Mouse (Mus musculus) neutrophil, adult 5-6 weeks (primary cell): Measurements from ENCODE around the gene Gp1ba. TPM values are rescaled to one million over a fixed set of nuclear protein-coding genes. Genes with fewer than 3 reads are reported as not detected.

Experiments
- ATAC-seq: fragments of 151-379, 151-347 bp; 2 replicates; pipeline ENCODE4 v1.8.0; 2017; ENCODE audit warnings: mild to moderate bottlenecking, moderate TSS enrichment; ENCODE audit not compliant: insufficient number of reproducible peaks, poor library complexity, low FRiP score, severe bottlenecking; ENCODE audit errors: extremely low read depth
- total RNA-seq: library from RNA; stranded (forward); fragments of 200-1000 nt; gene quantifications from 2 replicates; pipeline ENCODE4 v1.2.3, GENCODE M21; 2017

Gene Gp1ba
- 1.4 and 1.7 TPM in 2 replicates for total RNA-seq

DNA sequence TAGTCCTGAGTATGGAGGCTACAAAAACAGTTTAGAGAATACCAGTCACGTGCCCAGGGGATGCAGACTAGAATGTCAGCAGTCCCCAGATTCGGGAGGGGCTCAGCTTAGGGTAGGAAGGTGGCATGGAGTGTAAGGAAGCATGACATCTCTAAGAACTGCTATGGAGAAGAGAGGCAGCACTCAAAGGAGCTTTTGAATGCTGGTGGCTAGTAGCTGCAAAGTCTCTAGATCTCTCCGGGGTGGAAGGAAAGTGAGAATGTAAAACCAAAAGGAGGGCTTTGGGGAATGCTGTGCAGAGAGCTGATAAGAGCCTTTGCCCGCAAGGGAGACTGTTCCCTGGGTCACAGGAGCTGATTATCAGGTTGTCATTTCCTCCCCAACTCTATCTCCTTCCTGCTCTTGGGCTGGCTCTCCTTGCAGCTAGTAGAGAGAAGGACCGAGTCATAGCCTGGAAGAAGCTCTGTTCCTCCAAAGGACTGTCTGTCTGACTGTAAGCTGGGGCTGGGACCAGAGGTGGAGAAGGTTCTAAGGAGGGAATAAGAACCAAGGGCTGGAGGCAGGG, at the start of gene Gp1ba:
Gene Gp1ba, plus strand, starts transcription at position 409 of the 565 bp plus-strand sequence.
- ATAC-seq = no peak

DNA sequence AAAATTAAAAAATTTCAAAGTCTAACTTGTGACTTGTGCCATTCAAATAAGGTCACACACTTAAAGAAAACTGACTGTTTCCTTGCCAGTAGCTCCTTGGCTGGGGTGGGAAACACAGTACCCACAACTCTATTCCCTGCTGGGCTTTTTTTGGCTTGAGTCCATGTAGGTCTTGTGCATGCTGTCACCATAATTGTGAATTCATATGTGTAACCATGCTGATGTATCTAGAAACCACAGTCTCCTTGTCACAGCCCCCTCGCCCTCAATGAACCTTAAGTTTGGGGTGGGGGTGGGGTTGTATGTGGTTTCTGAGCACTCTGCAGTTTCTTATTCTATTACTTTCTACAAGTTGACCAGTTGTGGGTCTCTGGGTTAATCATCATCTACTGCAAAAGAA, 47.2 kb upstream of the Gp1ba start:
- ATAC-seq = no peak

DNA sequence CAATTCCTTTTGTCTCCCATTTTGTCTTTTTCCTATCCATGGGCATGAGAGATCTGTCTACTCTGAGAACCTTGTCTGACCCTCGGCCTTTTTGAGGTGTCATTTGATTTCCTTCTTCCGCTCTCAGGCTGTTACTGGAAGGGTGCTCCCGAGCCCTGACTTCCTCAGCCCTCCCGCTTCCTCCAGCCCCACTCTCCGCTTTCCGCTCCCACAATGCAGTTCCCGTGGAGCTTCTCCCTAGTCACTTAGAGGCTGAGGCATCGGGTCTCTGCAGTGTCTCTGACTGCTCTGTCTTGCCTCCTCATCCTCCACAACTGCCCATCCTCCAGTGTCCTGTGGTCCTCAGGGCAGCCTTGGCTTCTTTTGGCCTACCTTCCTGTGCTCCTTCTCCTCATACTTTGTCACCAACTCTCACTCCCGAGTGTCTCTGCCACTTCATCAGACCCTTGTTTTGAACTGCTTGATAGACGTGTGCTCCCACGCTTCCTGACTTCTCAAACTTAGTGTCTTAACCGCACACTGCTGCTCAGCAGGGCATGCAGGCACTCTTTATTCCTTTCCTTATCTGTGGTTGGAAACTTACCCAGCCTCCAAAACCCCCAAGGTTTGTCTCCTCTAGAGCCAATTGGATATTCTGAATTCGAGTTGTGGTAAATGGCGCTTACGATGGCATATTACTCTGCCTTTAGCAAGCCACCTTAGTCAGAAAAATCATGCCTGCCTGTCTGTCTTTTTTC, 44.5 kb upstream of the Gp1ba start:
- no peak for ATAC-seq

DNA sequence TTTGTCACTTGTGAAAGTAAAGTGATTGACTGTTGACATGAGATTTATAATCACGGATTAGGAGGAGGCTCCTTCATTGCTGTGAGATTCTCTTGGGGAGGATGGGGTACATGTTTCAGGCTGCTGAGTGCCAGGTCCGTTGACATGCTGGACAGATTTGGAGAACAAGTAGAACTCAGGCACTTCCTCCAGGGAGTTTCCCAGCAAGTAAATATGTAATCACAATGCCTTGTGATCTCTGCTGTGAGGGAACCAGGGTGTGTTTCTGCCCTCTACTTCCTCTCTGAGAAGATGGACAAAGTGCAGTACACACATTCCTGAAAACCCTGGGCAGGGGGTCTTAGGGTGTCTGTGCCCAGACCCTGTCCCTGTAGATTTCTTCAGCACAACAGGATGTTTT, 43.3 kb upstream of the Gp1ba start:
- ATAC-seq = no peak

DNA sequence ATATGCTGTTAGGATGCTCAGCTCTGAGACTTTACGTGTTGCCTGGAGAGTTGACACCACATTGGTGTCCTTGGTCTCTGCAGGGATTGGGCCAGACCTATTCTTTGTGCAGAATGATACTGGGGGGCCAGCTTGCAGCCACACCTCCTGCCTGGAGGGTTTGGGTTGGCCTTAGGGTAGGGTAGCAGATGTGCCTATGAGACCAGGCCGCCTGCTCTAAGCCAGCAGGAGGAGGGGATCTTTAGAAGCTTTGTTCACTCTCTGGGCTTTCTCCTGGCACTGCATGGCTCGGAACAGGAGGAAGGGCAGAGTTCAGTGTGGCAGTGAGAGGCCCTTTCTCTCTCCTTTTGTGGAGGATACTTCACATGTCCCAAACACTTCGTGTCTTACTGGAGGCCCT, 42.8 kb upstream of the Gp1ba start:
- ATAC-seq = no peak

DNA sequence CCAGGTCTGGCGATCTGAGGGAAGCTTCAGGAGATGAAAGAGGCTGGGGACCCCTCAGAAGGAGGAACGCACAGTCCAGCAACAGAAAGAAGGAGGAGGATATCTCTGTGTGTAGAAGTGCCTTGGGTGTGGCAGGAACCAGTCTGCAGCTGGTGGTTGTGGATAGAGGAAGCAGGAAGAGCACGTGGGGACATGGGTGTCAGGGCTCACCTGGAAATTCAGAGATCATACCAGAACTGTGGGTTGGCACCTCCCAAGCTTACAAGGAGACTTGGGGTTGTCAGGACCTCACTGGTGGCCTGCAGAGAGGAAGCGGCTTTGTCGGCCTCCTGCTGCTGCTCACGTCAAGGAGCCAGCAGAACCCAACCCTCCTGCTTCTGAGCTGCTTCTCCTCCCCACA, 41.6 kb upstream of the Gp1ba start:
- no peak for ATAC-seq

DNA sequence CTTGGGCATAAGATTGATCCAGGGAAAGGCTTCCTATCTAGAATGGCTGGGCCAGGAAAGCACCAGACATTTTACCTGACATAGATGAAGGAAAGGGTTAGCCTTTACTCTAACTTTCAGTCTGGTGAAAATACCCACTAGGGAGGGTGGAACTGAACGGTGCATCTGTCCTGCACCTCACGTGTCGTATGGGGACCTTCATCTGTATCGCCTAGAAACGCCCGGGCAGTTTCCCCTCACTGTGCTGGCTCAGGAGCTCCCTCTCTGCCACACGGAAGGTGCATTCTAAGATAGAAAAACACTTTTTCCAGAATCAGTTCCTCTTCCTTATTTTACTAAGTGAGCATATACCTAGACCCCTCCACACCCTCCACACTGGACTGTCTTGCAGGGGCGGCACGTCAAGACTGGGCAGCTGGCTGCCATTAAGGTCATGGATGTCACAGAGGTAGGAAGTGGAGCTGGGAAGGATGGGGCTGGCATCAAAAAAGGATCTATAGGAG, 40.4 kb upstream of the Gp1ba start:
- ATAC-seq = no peak

DNA sequence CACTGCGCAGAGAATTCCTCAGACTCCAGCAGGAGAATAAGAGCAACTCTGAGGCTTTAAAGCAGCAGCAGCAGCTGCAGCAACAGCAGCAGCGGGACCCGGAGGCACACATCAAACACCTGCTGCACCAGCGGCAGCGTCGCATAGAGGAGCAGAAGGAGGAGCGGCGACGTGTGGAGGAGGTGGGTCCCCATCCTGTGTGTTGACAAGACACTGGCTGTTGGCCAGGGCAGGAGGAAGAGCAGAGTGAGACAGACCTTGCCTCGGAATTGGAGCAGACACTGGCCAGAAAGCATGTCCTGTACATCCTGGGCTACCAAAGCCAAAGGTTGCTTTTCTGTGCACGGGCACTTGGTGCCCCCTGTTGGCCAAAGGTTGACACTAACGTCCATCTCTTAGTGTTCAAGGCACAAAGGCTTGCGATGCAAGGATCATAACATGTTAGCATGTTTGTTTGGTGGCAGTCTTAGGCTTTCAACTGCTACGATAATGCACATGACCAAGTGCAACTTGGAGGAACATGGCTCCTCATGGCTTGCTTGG, 33.8 kb upstream of the Gp1ba start:
- peak; percentile 45; the same call in 1 of the 2 replicates for ATAC-seq

DNA sequence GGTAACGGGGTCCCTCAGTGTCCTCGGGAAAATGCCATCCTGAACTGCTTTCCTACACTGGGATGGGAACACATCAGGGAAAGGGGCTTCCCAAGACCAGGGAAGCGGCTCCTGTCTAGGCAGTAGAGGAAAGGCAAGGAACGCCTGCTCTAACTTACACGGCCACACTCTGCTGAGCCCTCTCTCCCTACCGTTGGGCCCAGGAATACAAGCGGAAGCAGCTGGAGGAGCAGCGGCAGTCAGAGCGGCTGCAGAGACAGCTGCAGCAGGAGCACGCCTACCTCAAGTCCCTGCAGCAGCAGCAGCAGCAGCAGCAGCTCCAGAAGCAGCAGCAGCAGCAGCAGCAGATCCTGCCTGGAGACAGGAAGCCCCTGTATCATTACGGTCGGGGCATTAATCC, 32.2 kb upstream of the Gp1ba start:
- no peak for ATAC-seq

DNA sequence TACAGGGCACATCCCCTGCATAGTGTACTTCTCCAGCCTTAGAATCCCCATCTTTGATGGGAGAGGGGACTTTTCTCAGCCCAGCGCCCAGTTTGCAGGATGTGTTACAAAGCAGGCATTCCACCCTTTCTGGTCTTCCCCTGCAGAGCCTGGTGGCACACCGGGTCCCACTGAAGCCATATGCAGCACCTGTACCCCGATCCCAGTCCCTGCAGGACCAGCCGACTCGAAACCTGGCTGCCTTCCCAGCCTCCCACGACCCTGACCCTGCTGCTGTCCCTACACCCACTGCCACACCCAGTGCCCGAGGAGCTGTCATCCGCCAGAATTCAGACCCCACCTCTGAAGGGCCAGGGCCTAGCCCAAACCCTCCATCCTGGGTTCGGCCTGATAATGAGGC, 31.3 kb upstream of the Gp1ba start:
- no peak for ATAC-seq

DNA sequence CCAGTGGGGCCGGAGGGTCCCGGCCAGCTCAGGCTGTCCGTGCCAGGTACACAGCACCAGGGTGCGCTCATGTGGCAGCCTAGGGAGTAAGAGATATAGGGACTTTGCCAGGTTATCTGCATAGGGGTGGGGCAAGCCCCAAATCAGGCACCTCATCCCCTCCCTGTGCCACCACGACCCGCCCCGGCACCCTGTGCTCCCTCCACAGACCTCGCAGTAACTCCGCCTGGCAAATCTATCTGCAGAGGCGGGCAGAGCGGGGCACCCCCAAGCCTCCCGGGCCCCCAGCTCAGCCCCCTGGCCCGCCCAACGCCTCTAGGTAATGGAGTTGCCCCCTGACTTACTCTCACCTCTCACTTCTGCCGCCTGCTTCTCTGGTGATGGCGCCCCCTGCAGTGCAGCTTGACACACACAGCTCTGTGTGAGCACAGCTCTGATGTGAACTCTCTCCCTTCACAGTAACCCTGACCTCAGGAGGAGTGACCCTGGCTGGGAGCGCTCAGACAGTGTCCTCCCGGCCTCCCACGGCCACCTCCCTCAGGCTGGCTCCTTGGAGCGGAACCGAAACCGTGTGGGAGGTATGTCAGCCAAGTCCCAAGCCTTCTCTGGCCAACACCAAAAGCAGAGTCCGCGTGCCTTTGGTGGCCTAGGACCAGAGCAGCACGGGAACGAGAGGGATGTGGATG, 30.4 kb upstream of the Gp1ba start:
- no peak for ATAC-seq

DNA sequence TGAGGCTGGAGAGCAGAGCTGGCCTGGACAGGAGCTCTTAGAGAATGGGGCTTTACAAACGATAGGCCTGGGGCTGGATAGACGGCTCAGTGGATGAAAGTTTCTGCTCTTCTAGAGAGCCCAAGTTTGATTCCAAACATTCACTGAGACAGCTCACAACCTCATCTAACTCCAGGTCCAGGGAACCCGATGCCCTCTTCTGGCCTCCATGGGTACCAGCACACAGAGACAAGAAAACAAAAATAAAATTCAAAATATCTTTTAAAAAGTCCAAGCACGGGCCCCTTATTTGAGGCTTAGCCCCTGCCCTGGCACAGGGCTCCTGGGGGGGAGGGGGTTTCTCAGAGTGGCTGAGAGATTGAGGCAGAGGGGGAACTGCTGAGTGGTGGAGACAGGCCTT, 28.2 kb upstream of the Gp1ba start:
- ATAC-seq = no peak

DNA sequence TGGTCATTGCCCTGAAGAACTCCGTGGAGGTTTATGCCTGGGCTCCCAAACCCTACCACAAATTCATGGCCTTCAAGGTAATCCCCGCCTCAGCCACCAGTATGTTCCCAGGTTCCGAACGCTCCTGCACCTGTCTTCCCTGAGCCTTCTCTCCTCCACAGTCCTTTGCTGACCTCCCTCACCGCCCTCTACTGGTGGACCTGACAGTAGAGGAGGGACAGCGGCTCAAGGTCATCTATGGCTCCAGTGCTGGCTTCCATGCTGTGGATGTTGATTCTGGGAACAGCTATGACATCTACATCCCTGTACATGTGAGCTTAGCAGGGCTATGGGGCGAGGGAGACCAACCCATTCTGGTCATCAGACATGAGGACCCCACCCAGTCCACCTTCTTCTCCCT, 26.4 kb upstream of the Gp1ba start:
- no peak for ATAC-seq

DNA sequence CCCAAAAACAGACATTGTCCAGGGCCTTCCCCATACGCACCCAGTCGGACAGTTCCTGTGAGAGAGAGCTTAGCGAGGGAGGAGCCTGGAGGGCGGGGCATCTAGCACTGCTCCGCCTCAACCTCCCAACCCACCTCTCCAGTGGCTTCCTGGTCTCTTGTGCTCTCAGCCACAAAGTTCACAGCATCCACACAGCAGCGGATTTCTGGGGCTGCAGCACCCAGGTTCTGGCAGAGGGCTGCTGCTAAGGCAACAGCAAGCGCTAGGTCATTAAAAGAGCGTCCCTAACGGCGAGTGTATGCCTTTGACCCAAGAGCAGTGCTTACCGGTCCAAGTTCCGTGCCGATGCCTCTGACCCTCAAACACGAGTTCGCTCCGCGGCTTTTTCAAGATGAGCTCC, 23.8 kb upstream of the Gp1ba start:
- ATAC-seq = peak; percentile 83

DNA sequence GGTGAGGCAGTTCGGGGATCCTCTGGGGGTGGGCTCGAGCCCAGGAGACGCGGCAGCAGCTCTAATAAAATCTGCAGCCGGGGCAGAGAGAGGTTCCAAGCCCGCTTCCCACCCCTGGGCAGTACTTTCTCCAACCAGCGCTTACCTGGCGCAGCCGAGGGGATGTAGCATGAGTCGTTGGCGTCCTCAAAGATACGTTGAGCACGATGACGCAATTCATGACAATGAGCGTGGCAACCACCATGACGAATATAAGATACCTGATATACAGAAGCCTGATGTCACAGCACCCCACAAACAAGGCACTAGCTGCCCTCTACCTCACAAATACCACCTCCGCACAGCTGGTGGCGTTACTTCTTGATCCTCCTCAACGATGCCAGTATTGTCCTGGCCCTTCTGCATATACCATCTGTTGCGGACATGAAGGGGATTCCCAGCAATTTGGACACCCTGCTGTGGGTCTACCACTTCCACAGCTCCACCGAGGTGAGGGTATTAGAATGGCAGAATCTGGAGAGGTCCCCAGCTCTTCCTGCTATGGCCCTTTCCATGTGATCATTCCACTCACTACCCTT, 23.3 kb upstream of the Gp1ba start, which contains the start of gene 4930544D05Rik:
Gene 4930544D05Rik, plus strand, starts transcription at position 333 of the 578 bp plus-strand sequence.
- ATAC-seq = peak; percentile 23; the same call in 1 of the 2 replicates

DNA sequence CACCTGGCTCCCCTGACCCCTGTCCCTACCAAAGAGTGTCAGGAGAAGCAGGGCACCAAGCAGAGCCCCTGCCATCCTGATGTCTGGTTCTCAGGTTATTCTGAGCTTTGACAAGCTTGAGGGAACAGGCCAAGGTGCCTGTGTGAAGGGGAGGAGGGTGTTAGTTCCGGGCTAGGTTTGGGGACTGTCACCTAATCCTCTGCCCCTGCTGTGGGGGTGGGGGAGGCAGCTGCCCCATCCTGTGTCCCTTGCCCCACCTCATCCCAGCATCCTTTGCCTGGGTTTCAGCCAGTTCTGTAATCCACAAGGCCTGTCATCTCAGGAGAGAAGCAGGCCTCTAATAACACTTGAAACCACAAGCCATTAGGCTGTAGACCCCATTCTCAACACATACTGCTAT, 19.8 kb upstream of the Gp1ba start, which contains the start of gene Chrne:
Gene Chrne, minus strand, starts transcription at position 116 of the 400 bp plus-strand sequence.
- no peak for ATAC-seq

DNA sequence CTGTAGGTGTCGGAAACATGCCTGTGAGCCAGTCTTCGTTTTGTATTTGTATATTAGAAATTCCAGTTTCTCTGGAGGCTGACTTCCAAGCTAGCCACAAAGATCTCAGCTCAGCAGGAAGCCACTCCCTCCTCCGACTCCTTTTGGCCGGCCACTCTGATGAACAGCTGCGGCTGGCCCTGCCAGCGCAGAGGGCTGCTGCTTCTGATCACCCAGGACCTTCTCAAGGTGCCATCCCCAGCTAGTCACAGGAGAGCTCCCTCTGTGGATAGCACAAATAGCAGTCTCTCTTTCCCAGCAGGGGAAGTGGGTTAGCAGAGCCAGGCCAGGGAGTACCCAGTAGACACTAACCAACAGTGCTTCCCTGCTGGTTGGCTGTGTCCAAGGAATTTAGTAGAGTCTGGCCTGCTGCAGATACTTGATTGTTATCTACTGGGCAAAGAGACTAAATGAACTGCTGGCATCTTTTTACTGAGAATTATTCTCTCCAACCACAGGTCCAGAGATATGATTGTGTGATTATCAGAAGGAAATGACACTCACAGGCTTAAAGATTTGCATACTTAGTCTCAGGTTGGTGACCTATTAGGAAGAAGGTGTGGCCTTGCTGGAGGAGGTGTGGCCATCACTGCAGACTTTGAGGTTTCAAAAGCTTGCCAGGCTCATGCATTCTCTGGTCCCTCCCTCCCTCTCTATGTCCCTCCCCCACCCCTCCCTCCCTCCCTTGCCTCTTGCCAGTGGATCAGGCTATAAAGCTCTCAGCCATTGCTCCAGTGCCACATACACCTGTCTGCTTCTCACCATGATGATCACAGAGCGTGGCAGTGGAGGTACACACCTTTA, 16.7 kb upstream of the Gp1ba start:
- peak; percentile 44 for ATAC-seq

DNA sequence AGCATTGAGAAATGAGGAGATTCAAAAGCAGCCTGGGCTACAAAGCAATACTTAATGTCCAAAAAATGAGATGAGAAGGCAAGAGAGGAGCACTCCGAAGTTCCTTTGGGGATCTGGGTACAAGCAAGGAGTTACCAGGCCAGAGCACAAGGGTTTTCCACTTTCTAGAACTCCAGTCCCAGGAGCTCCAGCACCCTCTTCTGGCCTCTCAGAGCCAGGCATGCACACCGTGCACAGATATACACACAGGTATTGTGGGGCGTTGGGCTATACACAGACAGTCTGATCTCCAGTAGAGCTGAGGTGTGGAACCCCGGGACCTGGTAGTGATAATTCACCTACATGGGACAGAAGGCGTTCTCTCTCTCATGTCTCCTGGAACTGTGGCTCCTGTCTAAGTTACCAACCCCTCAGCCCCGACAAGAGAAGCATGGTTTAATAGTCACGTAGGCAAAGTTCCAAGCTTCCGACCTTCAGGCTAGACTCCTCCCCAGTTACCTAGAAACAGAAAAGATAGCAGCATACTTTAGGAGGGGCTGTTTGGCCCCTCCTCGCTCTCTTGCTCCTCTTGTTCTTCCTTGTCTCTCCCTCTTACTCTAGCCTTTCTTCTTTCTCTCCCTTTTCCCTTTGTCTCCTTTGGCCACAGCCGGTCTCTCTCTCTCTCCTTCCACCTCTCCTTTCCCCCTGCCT, 15.7 kb upstream of the Gp1ba start:
- no peak for ATAC-seq
